In the genomic region with DNA sequence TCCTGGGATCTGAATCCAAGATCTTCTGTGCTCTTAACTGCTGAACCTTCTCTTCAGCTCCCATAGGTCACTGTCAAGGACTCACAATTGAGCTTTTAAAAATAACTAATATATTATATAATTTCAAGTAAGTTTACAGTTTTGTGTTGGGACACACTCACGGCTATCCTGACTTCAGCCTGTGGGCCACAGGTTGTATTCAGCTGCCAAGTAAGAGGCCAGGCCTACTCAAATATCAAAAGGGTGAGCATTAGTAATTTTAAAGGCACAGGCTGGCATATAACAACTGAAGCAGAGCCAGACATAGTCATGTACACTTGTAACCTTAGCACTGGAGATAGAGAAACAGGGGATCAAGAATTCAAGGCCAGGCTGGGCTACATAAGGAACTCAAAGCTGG, we compare ENCODE assay signal across 31 mouse cellular contexts. TPM values are rescaled to one million over a fixed set of nuclear protein-coding genes. Genes with fewer than 3 reads are reported as not detected.
A peak's percentile ranks its signal among the peaks of the same experiment; 100 is the strongest.
DNase-seq lines count a peak whose midpoint lies in the region; ATAC-seq and TF ChIP-seq lines count a peak whose summit lies in the region.
"Had no signal": no experiment of that assay in that cellular context is flagged by ENCODE, and none has a peak within 500 bp of the region (broad histone marks: within the 10 kb centered on the region; RNA-seq: fewer than 3 reads in every experiment).

No protein-coding gene starts in this region.

- TF ChIP-seq EP300 in heart, postnatal 0 days (IDR thresholded peaks at IDR 0.05; ENCODE audit: low read depth), result no peak

- no peak overlapping the region for H3K4me3 ChIP-seq in heart, postnatal 0 days (ENCODE audit: low read depth, low read length)
- H3K4me3 ChIP-seq in limb, embryonic 10.5 days, result no peak overlapping the region
- H3K4me3 ChIP-seq: erythroblast, embryonic 14.5 days; hindbrain, embryonic 12.5 days; intestine, embryonic 15.5 days; layer of hippocampus, adult 2 months; midbrain, embryonic 13.5 days; neural tube, embryonic 15.5 days; stomach, embryonic 15.5 days had no signal

- no peak overlapping the region for H3K9ac ChIP-seq in heart, postnatal 0 days (replicated peaks; ENCODE audit: low read depth, low read length)
- H3K9ac ChIP-seq: hindbrain, embryonic 12.5 days; intestine, embryonic 15.5 days; liver, embryonic 14.5 days; midbrain, embryonic 13.5 days; neural tube, embryonic 15.5 days; stomach, embryonic 15.5 days had no signal

- TF ChIP-seq CTCF in heart, postnatal 0 days (IDR thresholded peaks at IDR 0.05; ENCODE audit: low read depth), result no peak

- H3K4me1 ChIP-seq in heart, postnatal 0 days (ENCODE audit: control insufficient read depth, insufficient read depth), result no peaks in the 10 kb centered on the region
- no peaks in the 10 kb centered on the region for H3K4me1 ChIP-seq in limb, embryonic 10.5 days
- H3K4me1 ChIP-seq: hindbrain, embryonic 12.5 days; intestine, embryonic 15.5 days; midbrain, embryonic 13.5 days; neural tube, embryonic 15.5 days; stomach, embryonic 15.5 days had no signal

- no peaks in the 10 kb centered on the region for H3K36me3 ChIP-seq in heart, postnatal 0 days (replicated peaks; ENCODE audit: control insufficient read depth, insufficient read depth, low read length)
- H3K36me3 ChIP-seq in limb, embryonic 10.5 days, result no peaks in the 10 kb centered on the region
- H3K36me3 ChIP-seq: hindbrain, embryonic 12.5 days; intestine, embryonic 15.5 days; midbrain, embryonic 13.5 days; neural tube, embryonic 15.5 days; stomach, embryonic 15.5 days had no signal

- H3K27ac ChIP-seq in heart, postnatal 0 days (ENCODE audit: low read depth), result no peak overlapping the region
- H3K27ac ChIP-seq in limb, embryonic 10.5 days, result no peak overlapping the region
- H3K27ac ChIP-seq: hindbrain, embryonic 12.5 days; hindbrain, postnatal 0 days; intestine, embryonic 15.5 days; layer of hippocampus, adult 2 months; liver, embryonic 14.5 days; macrophage; midbrain, embryonic 13.5 days; neural tube, embryonic 15.5 days; stomach, embryonic 15.5 days had no signal

- peak; percentile 31 for DNase-seq in adrenal gland, postnatal 14 days
- no peak for DNase-seq in adrenal gland, postnatal 4 days (ENCODE audit: low spot score in 2 of 2)
- peak; percentile 38 for DNase-seq in heart, postnatal 0 days (ENCODE audit: low spot score)
- DNase-seq in heart, postnatal 36 days, result no peak
- DNase-seq in skeletal muscle tissue, adult 2 months (ENCODE audit: low read depth, low spot score), result peak; percentile 74
- no peak for DNase-seq in limb, embryonic 10.5 days (ENCODE audit: low spot score)
- DNase-seq: B cell, adult 2 months; cerebellum, adult 18-20 months; cerebellum, postnatal 10 days; gastrocnemius, postnatal 36 days; kidney, adult 2 months; kidney, postnatal 36 days; liver; lung, adult 2 months; lung, postnatal 10 days; retina, postnatal 1 day; right cerebral cortex, postnatal 14 days; thymus, adult 18-20 months; thymus, postnatal 25 days had no signal

- no peaks in the 10 kb centered on the region for H3K27me3 ChIP-seq in heart, postnatal 0 days (ENCODE audit: control insufficient read depth, insufficient read depth, low read length)
- H3K27me3 ChIP-seq in limb, embryonic 10.5 days (ENCODE audit: low read depth, poor library complexity, severe bottlenecking), result no peaks in the 10 kb centered on the region
- H3K27me3 ChIP-seq: hindbrain, embryonic 12.5 days; intestine, embryonic 15.5 days; midbrain, embryonic 13.5 days; neural tube, embryonic 15.5 days; stomach, embryonic 15.5 days had no signal

- H3K9me3 ChIP-seq in heart, postnatal 0 days (replicated peaks; ENCODE audit: control insufficient read depth, low read length), result no peaks in the 10 kb centered on the region
- no peaks in the 10 kb centered on the region for H3K9me3 ChIP-seq in limb, embryonic 10.5 days (replicated peaks)
- H3K9me3 ChIP-seq: hindbrain, embryonic 12.5 days; intestine, embryonic 15.5 days; midbrain, embryonic 13.5 days; neural tube, embryonic 15.5 days; stomach, embryonic 15.5 days had no signal

- intact Hi-C loops in heart, postnatal 36 days (cut with DNase I), result no loop called here

- WGBS in heart, postnatal 0 days, result 37% methylated on average over 1 of the region's 1 CpGs
- 70% methylated on average over 1 of the region's 1 CpGs for WGBS in limb, embryonic 10.5 days

- ATAC-seq in heart, postnatal 0 days (ENCODE audit: insufficient read depth, low read depth), result peak; percentile 36; the same call in 1 of the 2 replicates
- ATAC-seq in cerebellum, adult (ENCODE audit: insufficient number of reproducible peaks, low FRiP score, low TSS enrichment), result no peak
- ATAC-seq: forebrain, embryonic 16.5 days; hindbrain, postnatal 0 days; intestine, embryonic 15.5 days; midbrain, embryonic 13.5 days had no signal

- no peak overlapping the region for H3K4me2 ChIP-seq in heart, postnatal 0 days (ENCODE audit: low read depth, low read length)
- H3K4me2 ChIP-seq: hindbrain, embryonic 12.5 days; intestine, embryonic 15.5 days; midbrain, embryonic 13.5 days; neural tube, embryonic 15.5 days; stomach, embryonic 15.5 days had no signal

RNA-seq across cellular contexts. Expression of a gene that starts 5.8 kb away (rescaled TPM):
- total RNA-seq in adrenal gland, postnatal 14 days (2021), result 105 and 107 TPM in 2 replicates
- total RNA-seq in adrenal gland, postnatal 4 days (2021), result 10 to 100 TPM; 74.0 to 79.3 TPM
- total RNA-seq in heart, postnatal 0 days (2014; rRNA removed; ENCODE audit: low replicate concordance), result 146 and 248 TPM in 2 replicates
- 105 and 140 TPM in 2 replicates for polyA plus RNA-seq in heart, postnatal 0 days (2015; fragmentation: Nextera tagmentation; extraction: Ambion mirVana)
- 100 to 1,000 TPM; 283 to 332 TPM for total RNA-seq in heart, postnatal 36 days (2021)
- polyA plus RNA-seq in limb, embryonic 10.5 days (2016; fragmentation: Nextera tagmentation; extraction: Ambion mirVana), result 14.3 and 17.2 TPM in 2 replicates

RNA-seq across cellular contexts. Expression of a gene that starts 33.1 kb away (rescaled TPM):
- total RNA-seq in adrenal gland, postnatal 14 days (2021), result 32.5 and 37.0 TPM in 2 replicates
- total RNA-seq in adrenal gland, postnatal 4 days (2021), result 10 to 100 TPM; 38.9 to 39.1 TPM
- 20.3 and 32.4 TPM in 2 replicates for total RNA-seq in heart, postnatal 0 days (2014; rRNA removed; ENCODE audit: low replicate concordance)
- 16.0 and 17.6 TPM in 2 replicates for polyA plus RNA-seq in heart, postnatal 0 days (2015; fragmentation: Nextera tagmentation; extraction: Ambion mirVana)
- 10 to 100 TPM; 16.3 TPM for total RNA-seq in heart, postnatal 36 days (2021)
- polyA plus RNA-seq in limb, embryonic 10.5 days (2016; fragmentation: Nextera tagmentation; extraction: Ambion mirVana), result 32.9 and 33.2 TPM in 2 replicates

Comparison
In these comparisons a context has a peak if more than half of its experiments do, and no peak if none do; other contexts are left out.
1. DNase-seq: peak in adrenal gland, postnatal 14 days (single experiment), heart, postnatal 0 days (single experiment) and skeletal muscle tissue, adult 2 months (single experiment); none in adrenal gland, postnatal 4 days (0 of 2), heart, postnatal 36 days (0 of 2) and limb, embryonic 10.5 days (single experiment).